Mouse (Mus musculus) midbrain, embryonic 16.5 days (tissue): Measurements from ENCODE around the gene Slc16a10. TPM values are rescaled to one million over a fixed set of nuclear protein-coding genes. Genes with fewer than 3 reads are reported as not detected.

ENCODE experiments used
- ATAC-seq: fragments of 200-750 bp; cut with Nextera tagmentation; 2 replicates; pipeline ENCODE4 v1.8.0; 2017; ENCODE audit warnings: moderate TSS enrichment
- H3K27ac ChIP-seq: fragments of 300-500 bp; sonication (generic); 2 replicates; pipeline ENCODE4 v1.5.1; 2014; ENCODE audit warnings: mild to moderate bottlenecking, low read length, mixed read lengths
- H3K27me3 ChIP-seq: fragments of 300-500 bp; sonication (generic); 2 replicates; pipeline ENCODE4 v1.6.1; 2014; ENCODE audit warnings: low read depth, low read length, mixed read lengths; ENCODE audit not compliant: control insufficient read depth, insufficient read depth
- H3K36me3 ChIP-seq: fragments of 300-500 bp; sonication (generic); 2 replicates; pipeline ENCODE4 v1.6.1; 2014; ENCODE audit warnings: mild to moderate bottlenecking, low read length, moderate library complexity, mixed read lengths; ENCODE audit not compliant: control insufficient read depth, insufficient read depth
- H3K4me1 ChIP-seq: fragments of 300-500 bp; sonication (generic); 2 replicates; pipeline ENCODE4 v1.6.1; 2014; ENCODE audit warnings: mild to moderate bottlenecking, low read length, mixed read lengths; ENCODE audit not compliant: control insufficient read depth, insufficient read depth
- H3K4me2 ChIP-seq: fragments of 300-500 bp; sonication (generic); 2 replicates; pipeline ENCODE4 v1.6.1; 2014; ENCODE audit warnings: mild to moderate bottlenecking, low read length, mixed read lengths
- H3K4me3 ChIP-seq: fragments of 300-500 bp; sonication (generic); 2 replicates; pipeline ENCODE4 v1.5.1; 2014; ENCODE audit warnings: low read depth, mild to moderate bottlenecking, low read length, moderate library complexity, mixed read lengths
- H3K9ac ChIP-seq: fragments of 300-500 bp; sonication (generic); 2 replicates; pipeline ENCODE4 v1.6.1; 2014; ENCODE audit warnings: low read depth, low read length, mixed read lengths
- H3K9me3 ChIP-seq: fragments of 300-500 bp; sonication (generic); replicated peaks from 2 replicates; pipeline ENCODE4 v1.6.1; 2014; ENCODE audit warnings: mild to moderate bottlenecking, low read length, mixed read lengths; ENCODE audit not compliant: control insufficient read depth, poor library complexity, severe bottlenecking
- WGBS: fragments of 180-500 bp; shearing (Covaris S2); extraction: QIAGEN DNeasy Blood & Tissue Kit; methylation state at CpG from one replicate; pipeline ENCODE4 v1.1.7; 2014; 5-methylcytosine and 5-hydroxymethylcytosine counted together
- polyA plus RNA-seq: library from polyadenylated mRNA; unstranded; fragments of >200 nt; fragmentation: Nextera tagmentation; extraction: Ambion mirVana; gene quantifications from 2 replicates; pipeline ENCODE4 v1.2.1, GENCODE M21; 2015

Gene Slc16a10
- polyA plus RNA-seq, 1 experiment from 2014 or later = 1.9 TPM

DNA sequence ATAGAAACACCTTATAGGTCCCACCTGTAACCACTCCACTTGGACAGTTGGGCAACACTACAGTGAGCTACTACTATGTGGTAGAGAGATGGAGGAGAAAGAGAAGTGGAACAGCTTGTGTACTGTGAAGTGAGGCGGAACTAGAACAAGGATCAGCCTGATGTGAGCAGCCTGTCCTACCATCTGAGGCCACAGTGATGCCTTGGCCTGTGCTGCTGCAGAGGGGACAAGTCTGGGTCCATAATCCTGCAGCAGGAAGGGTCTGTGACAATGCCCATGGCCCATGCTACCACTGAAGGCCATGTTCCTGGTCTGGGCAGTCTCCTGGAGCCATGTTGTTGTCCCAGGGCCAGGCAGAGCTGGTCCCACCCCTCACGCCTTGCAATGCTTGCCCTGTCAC, 19.2 kb upstream of the Slc16a10 start:
- Histone ChIP-seq H3K9me3 (no peaks in the 10 kb centered on the region), H3K4me1 (no peaks in the 10 kb centered on the region), H3K27me3 (no peaks in the 10 kb centered on the region), H3K4me2 (no peak overlapping the region), H3K4me3 (no peak overlapping the region), H3K9ac (no peak overlapping the region), H3K36me3 (no peaks in the 10 kb centered on the region), H3K27ac (no peak overlapping the region)
- WGBS = 100% methylated on average over 2 of the region's 2 CpGs
- ATAC-seq = no peak

DNA sequence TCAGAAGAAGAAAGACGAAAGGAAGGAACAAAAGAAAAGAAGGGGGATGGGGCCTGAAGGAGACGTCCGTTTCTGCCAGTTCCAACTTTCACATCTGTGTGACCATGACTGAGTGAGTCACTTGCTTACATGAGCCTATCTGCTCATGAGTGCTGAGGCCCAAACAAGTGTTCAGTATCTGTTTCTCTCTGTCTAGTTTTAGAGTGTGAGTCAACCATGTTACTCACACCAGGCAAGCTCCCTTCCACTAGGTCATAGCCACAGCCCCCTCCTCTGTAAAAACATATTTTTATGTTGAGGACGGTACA, 10.4 kb upstream of the Slc16a10 start:
- Histone ChIP-seq H3K4me1 (no peaks in the 10 kb centered on the region), H3K27me3 (no peaks in the 10 kb centered on the region), H3K36me3 (no peaks in the 10 kb centered on the region), H3K9ac (no peak overlapping the region), H3K27ac (no peak overlapping the region), H3K4me2 (no peak overlapping the region), H3K9me3 (no peaks in the 10 kb centered on the region), H3K4me3 (no peak overlapping the region)
- ATAC-seq = no peak
- 80% methylated on average over 4 of the region's 4 CpGs for WGBS

DNA sequence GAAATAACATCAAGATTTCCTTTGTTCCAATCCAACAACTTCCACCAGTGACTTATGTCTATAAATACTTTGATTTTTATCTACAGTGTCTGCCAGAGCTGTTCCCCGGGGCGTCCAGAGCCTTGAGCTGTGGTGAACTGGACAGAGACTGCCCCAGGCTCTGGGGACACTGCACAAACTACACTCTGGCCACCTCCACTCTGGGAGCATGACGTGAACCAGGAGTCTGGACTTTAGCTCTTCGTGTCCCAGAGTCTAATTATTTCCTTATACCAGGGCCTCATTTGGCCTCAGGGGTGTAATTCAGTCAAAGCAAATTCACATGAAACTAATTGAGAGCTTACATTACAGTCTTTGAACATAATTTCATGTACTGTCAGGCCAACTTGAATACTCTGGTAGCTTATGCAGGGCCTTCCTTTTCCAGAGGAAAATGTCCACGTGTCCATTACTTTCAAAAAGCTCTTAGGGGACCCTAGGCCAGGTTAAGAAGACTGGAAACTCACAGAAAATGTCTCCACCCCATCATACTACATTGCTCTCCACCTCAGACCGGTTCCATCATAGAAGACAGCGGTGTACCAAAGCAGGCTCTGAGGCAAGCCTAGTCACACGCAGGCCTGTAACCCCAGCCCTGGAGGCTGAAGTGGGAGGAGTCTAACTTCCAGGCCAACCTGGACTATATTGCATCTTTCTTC, 9.9 kb upstream of the Slc16a10 start:
- Histone ChIP-seq H3K4me1 (no peaks in the 10 kb centered on the region), H3K4me2 (no peak overlapping the region), H3K4me3 (no peak overlapping the region), H3K27ac (no peak overlapping the region), H3K27me3 (no peaks in the 10 kb centered on the region), H3K9ac (no peak overlapping the region), H3K9me3 (no peaks in the 10 kb centered on the region), H3K36me3 (no peaks in the 10 kb centered on the region)
- WGBS = 75% methylated on average over 8 of the region's 8 CpGs
- no peak for ATAC-seq

DNA sequence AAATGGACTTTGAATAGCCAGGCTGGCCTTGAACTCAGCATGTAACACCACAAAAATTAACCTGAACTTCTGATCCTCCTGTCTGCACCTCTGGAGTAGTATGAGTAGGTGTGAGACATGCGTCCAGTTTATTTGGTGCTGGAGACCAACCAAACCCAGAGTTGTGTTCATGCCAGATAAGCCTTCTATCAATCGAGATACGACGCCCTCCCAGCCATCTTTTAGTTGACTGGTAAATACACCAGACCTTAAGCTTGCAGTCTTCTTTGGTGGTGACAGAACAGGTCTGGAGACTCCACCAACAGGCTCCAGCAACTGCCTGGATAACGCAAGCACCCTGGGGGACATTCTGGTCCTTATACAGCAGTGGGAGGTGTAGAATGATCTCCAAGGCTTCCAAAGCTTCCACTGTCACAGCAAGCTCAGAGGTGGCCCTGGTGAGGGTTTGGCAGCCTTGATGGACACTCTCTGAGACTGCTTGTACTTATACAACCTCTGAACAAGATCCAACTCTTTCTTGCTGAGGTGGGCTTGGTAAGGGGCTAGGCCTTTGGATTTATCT, 7.6 kb upstream of the Slc16a10 start:
- 95% methylated on average over 5 of the region's 5 CpGs for WGBS
- no peak overlapping the region for H3K4me2 ChIP-seq
- H3K9me3 ChIP-seq = no peaks in the 10 kb centered on the region
- H3K4me1 ChIP-seq = no peaks in the 10 kb centered on the region
- H3K27ac ChIP-seq = no peak overlapping the region
- no peaks in the 10 kb centered on the region for H3K27me3 ChIP-seq
- no peak for ATAC-seq
- no peak overlapping the region for H3K9ac ChIP-seq
- H3K36me3 ChIP-seq = no peaks in the 10 kb centered on the region
- no peak overlapping the region for H3K4me3 ChIP-seq

DNA sequence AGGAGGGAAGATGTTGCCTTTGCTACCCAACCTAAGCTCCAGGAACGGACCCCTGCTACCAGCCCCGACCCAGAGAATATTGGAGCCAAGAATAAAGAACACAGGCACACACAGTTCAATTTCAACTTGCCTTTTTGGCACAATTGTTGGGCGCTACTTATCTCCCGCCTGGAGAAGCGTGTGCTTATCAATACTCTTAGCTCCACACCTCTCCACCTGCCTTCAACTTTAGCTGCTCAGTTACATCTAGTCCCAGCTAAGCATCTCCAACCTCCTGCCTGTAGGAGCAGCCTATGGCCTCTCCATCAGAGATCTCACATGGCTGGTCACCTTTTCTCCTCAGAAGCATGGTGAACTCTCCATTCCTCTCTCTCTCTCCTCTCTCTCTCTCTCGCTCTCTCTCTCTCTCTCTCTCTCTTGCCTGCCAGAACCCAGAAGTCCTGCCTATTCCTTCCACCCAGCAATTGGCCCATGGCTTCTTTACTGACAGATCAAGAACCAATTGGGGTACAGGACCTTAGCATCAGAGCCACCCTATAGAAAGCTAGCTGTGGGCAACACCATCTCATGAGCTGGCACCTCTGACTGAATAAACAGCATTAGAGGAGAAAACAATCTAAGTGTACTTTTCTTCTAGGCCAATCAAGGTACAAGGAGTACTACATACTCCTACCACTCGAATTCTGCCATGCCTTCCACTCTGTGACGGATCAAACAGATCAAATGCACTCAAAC, 5.4 kb upstream of the Slc16a10 start:
- Histone ChIP-seq H3K4me3 (no peak overlapping the region), H3K36me3 (no peaks in the 10 kb centered on the region), H3K27me3 (no peaks in the 10 kb centered on the region), H3K9ac (no peak overlapping the region), H3K9me3 (no peaks in the 10 kb centered on the region), H3K4me1 (no peaks in the 10 kb centered on the region), H3K27ac (no peak overlapping the region), H3K4me2 (no peak overlapping the region)
- whole genome bisulfite sequencing = 84% methylated on average over 8 of the region's 8 CpGs
- ATAC-seq = no peak

- H3K27ac ChIP-seq = no peak overlapping the region
- no peak overlapping the region for H3K9ac ChIP-seq
- H3K4me2 ChIP-seq = no peak overlapping the region
- no peaks in the 10 kb centered on the region for H3K36me3 ChIP-seq
- 85% methylated on average over 3 of the region's 3 CpGs for WGBS
- no peaks in the 10 kb centered on the region for H3K9me3 ChIP-seq
- ATAC-seq = no peak
- no peaks in the 10 kb centered on the region for H3K27me3 ChIP-seq
- H3K4me3 ChIP-seq = no peak overlapping the region
- peaks cover 1% of the 10 kb centered on the region; the same call in 1 of the 2 replicates for H3K4me1 ChIP-seq
Measured at GRCm38 (mm10) chr10:40146451-40146850, 4.4 kb upstream of the Slc16a10 start.

DNA sequence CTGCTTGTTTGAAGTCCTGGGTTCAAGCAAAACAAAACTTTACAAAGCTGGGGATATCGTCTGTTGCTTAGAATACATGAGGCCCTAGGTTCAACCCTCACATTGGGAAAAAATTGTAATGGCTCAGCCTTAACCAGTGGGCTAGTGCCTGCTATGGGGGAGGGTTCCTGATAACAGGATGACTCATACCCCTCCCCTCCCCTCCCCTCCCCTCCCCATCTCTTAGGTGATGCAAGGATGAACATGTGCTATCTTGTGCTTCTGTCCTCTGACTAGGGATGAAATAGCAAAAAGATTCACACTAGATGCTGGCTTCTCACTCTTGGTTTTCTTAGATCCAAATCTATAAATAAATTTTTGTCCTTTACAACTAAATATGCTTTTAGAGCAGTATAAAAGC, 2.8 kb upstream of the Slc16a10 start:
- 82% methylated on average over 1 of the region's 1 CpGs for WGBS
- Histone ChIP-seq H3K9ac (no peak overlapping the region), H3K27ac (no peak overlapping the region), H3K4me3 (no peak overlapping the region), H3K9me3 (no peaks in the 10 kb centered on the region), H3K4me1 (peaks cover 7% of the 10 kb centered on the region), H3K27me3 (no peaks in the 10 kb centered on the region), H3K4me2 (no peak overlapping the region), H3K36me3 (no peaks in the 10 kb centered on the region)
- no peak for ATAC-seq

DNA sequence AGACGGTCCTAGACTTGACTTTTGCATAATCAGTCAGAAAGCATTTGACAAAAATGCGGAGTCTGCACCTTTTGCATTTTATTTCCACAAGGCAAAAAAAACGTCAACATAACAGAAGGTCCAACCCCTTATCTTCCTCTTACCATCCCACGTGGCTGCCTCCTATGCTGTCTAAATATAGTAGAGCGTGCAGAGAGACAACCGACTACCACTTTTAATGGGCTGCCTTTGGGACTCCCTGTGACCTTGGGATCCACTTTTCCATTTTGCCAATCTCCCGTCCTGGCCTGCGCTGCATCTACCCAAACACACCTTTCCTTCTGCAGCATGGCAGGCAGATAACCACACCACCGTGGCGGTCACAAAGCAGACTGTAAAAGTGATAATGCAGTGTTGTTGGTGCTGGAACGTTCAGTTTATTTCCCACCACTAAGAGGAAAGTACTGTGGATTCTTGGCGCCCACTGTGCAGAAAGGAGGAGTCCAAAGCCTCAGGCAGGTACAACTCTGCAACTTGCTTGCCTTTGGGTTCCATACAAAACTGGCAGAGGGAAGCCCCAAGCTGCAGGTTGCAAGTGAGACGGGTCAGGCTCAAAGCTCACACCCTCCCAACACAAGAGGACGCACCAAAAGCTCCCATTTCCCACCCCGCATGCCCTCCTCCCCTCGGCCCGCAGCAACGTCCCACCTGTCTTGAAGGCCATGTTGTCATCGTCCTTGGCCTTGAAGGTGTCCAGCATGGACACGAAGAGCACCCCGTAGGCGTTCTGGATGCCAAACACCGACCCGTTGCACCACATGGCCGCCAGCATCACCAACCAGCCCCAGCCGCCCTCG, 824 bp downstream of the Slc16a10 start:
- H3K9ac ChIP-seq = peak overlapping the region; percentile 80
- H3K27me3 ChIP-seq = no peaks in the 10 kb centered on the region
- H3K36me3 ChIP-seq = no peaks in the 10 kb centered on the region
- no peaks in the 10 kb centered on the region for H3K9me3 ChIP-seq
- no peak overlapping the region for H3K27ac ChIP-seq
- H3K4me1 ChIP-seq = peaks cover 7% of the 10 kb centered on the region
- H3K4me3 ChIP-seq = peak overlapping the region; percentile 80
- peak overlapping the region; percentile 87 for H3K4me2 ChIP-seq
- ATAC-seq = peak; percentile 6
- 28% methylated on average over 27 of the region's 27 CpGs for WGBS
